Mouse (Mus musculus) C2C12 (cell line): Measurements from ENCODE around the gene Spats2l.

ENCODE experiments used
- CTCF ChIP-seq: IDR thresholded peaks from one replicate; pipeline ENCODE4 v1.5.1; 2011; ENCODE audit not compliant: control insufficient read depth, insufficient read depth, insufficient read length
- MAX ChIP-seq: IDR thresholded peaks from one replicate; pipeline ENCODE4 v1.6.1; 2011; ENCODE audit warnings: mild to moderate bottlenecking, control low read depth
- USF1 ChIP-seq: IDR thresholded peaks from one replicate; pipeline ENCODE4 v1.6.1; 2011; ENCODE audit warnings: low read depth, mild to moderate bottlenecking, control low read depth, moderate library complexity

DNA sequence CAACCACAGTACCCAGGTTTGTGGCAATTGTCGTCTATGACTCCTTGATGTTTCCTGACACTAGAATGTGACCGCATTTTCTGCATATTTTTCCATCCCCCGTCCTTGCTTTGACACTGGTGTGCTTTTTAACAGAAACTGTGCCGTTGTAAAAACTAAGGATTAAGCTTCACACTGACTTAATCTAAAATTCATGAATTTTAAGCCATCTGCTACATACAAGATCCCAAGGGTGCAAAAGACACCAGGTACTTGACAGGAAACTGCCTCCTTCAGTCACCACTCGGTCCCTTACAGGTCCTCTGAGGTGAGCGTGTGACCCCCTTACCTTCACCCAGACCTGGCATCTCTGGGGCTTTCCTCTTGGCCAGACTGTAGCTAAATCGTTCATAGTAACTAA lies 129.8 kb downstream of the Spats2l start:
- no peak for TF ChIP-seq CTCF
- no peak for TF ChIP-seq MAX
- TF ChIP-seq USF1: no peak
